Mouse (Mus musculus) kidney, postnatal 4 days (tissue): ENCODE measurements around the gene Slc27a2.

ENCODE experiments used
- DNase-seq, 2 experiments: peaks; one replicate each; pipeline ENCODE4 v3.0.0; 2021; ENCODE audit warnings: mixed read lengths in 2 of 2

Slc27a2 gene

DNA sequence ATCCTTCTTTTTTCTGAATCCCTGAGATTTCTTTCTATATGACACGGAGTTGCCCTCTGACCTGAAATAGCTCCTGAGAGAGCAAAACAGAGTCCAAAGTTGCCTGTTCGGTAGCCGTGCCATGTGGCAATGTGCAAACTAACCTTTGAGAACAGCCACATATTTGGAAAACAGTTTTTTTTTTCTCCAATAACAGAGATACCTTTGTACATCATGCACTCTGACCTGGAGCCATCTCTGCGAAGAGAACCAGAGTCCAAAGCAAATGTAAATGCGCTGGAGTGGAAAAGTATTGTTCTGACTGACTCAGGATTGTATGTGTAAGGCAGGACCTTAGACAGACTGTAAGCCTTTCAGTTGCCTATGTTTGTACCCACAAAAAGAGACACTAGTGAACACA, 3.3 kb downstream of the Slc27a2 start:
- DNase-seq: peak in 1 of 2 experiments; percentile 24

DNA sequence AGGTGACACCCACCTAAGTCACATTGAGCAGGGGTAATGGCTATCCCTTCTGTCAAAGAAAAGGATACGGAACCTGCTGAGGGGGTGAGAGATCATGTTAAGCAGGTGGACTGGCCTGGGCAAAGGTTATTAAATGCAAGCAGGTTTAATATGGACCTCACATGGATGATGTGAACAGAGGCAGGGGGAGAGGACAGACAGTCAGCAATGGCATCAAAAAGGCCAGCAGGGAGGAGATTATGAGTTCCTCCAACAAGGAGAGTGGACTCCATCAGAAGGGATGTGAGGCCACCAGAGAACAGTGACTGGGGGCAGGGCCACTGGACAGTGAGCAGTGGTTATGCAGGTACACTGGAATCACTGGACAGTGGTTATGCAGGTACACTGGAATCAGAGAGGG, 7.9 kb downstream of the Slc27a2 start:
- no peak for DNase-seq

GRCm38 (mm10) chr2:126563411-126564105, 11.4 kb downstream of the Slc27a2 start:
- no peak for DNase-seq

GRCm38 (mm10) chr2:126572163-126572562, 20.0 kb downstream of the Slc27a2 start:
- no peak for DNase-seq

GRCm38 (mm10) chr2:126572747-126573146, 20.5 kb downstream of the Slc27a2 start:
- DNase-seq: no peak

GRCm38 (mm10) chr2:126575391-126576176, 23.4 kb downstream of the Slc27a2 start:
- no peak for DNase-seq

GRCm38 (mm10) chr2:126577362-126577761, 25.2 kb downstream of the Slc27a2 start:
- no peak for DNase-seq

DNA sequence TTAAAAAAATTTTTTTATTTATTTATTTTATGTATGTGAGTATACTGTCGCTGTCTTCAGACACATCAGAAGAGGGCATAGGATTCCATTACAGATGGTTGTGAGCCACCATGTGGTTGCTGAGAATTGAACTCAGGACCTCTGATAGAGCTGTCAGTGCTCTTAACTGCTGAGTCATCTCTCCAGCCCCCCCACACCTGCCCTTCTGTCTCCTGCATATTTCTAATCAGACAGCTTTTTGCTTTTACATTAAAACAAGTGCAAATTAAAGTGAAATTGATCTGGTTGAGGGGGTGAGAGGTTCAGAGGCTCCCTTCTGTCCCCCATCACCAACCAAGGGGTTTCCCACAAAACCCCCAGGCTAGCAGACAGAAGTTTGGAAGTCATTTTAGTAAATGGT, 27.1 kb downstream of the Slc27a2 start:
- DNase-seq: no peak

- DNase-seq: no peak
Observed at GRCm38 (mm10) chr2:126583960-126584359, 31.8 kb downstream of the Slc27a2 start.

GRCm38 (mm10) chr2:126584621-126585369, 32.6 kb downstream of the Slc27a2 start:
- DNase-seq: no peak

DNA sequence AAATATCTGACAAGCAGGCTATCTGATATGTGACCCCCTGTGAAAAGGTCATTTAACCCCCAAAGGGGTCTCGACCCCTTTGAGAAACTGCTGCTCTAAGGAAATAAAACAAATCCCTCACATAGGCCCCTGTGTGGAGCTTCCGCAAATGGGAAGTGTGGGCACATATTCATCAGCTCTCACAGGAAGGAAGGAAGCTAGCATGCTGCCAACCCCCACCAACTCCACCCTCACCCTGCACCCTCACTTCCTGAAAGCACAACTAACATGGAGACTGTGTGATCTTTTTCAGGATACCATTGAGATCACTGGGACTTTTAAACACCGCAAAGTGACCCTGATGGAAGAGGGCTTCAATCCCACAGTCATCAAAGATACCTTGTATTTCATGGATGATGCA, 35.3 kb downstream of the Slc27a2 start:
- DNase-seq: no peak

DNA sequence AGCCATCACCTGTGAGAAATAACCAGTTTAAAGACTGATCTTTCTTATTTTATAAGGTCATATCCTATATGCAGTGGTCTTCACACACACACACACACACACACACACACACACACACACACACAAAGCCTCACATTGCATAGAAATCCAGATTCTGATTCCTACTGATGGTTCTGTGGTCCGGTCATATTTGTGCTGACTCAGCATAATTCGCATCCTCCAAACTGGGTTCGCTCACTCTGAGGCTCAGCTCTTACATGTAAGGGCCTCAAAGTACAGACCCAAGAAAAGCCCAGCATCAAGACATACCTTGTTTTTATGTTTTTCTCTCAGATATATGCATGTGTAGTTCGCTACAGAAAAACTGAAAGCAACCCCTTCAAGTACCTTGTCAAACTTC, 39.1 kb downstream of the Slc27a2 start:
- DNase-seq: no peak

DNA sequence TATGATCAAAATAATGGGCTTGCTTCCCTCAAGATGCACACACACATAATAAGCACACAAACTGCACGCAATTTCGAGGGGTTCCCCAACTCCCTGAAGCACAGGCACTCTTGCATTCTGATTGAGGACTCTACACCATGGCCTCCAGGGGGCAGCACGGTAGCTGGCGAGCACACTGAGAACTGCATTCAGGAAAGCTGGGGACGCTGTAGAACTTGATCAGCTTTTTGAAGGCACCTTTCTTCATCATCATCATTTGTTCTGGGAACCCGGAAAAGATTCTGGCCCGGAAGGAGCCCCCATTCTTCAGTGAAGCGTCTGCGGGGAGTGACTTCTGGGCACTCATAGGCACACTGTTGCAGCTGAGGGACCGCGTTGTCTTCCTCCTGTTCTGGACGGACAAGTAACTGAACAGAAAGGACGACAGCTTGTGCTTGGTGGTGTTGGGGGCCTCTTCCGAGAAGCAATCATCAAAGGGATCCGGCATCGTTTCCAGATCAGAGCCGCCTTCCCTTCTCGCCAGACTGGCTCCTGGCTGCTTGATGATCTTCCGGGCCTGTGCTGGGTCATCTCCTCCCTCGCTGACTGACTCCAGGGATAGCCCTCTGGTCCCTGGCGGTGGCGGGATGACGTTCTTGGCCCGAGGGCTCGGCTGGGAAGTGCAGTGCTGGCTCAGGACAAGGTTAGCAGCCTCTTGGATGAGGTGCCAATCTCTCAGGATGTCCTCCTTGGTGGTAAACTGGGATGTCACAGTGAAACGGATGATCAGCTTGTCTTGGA, 41.8 kb downstream of the Slc27a2 start:
- DNase-seq: peak; percentile 82 to 86

DNA sequence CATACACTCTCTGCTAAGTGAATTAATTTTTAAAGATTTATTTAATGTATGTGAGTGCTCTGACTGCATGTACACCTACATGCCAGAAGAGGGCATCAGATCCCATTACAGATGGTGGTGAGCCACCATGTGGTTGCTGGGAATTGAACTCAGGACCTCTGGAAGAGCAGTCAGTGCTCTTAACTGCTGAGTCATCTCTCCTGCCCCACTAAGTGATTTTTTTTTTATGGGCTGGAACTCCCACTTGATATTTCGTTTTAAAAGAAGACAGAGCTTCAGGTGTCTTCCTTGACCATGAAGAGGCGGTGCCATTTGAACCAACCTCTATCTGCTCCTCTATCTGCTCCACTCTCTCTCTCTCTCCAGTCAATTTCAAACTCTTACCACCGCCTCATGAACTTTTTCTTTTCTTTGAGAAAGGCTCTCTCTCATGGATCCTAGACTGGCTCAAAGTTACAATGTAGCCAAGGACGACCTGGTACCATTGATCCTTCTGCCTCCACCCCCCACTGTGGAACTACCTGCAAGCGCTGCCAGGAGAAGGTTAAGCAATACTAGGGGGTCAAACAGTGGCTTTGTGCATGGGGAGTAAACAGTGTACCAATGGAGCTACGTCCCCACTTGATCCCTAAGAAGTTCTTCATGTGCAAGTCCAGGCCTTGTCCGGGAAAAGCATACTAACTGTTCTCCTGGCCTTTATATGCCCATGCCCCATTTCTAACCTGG, 44.3 kb downstream of the Slc27a2 start:
- no peak for DNase-seq

GRCm38 (mm10) chr2:126597279-126598241, 45.4 kb downstream of the Slc27a2 start:
- no peak for DNase-seq

- no peak for DNase-seq
Observed at GRCm38 (mm10) chr2:126598359-126598758, 46.2 kb downstream of the Slc27a2 start.

- DNase-seq: peak in 1 of 2 experiments; percentile 41
Observed at GRCm38 (mm10) chr2:126599005-126599404, 46.8 kb downstream of the Slc27a2 start.

DNA sequence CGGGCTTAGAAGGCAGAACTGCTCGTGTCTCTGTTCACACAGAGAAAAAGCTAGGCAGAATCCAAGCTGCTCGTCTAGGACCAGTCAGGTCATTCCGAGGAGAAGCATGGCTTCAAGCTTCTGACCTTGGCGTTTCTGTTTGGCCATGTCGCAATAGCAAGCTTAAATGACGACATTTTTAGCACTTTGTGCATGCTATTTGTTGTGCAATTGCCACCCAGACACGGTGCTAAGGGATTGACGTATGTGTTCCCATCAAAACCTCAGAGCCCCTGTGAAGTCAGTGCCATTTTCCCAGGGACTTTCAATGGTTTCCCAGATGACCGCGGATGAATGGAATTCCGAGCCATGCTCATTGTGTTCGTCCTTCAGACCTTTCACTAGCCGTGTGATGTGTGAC, 48.3 kb downstream of the Slc27a2 start:
- no peak for DNase-seq

- no peak for DNase-seq
Observed at GRCm38 (mm10) chr2:126601918-126602600, 49.9 kb downstream of the Slc27a2 start.

- no peak for DNase-seq
Observed at GRCm38 (mm10) chr2:126606061-126606687, 54.0 kb downstream of the Slc27a2 start.
